Mouse (Mus musculus) hindbrain, embryonic 12.5 days (tissue): ENCODE measurements at regions not wholly inside any gene's neighbourhood (a gene's known extent, or its start where the extent isn't known, plus 50 kb on each side); places are given as distances from the start of the nearest gene placed in this dataset.

Experiments used
- ATAC-seq: fragments of 200-750 bp; cut with Nextera tagmentation; 2 replicates; pipeline ENCODE4 v1.8.0; 2017; ENCODE audit warnings: moderate TSS enrichment; ENCODE audit not compliant: low FRiP score
- H3K27ac ChIP-seq: fragments of 300-500 bp; sonication (generic); 2 replicates; pipeline ENCODE4 v1.5.1; 2016; ENCODE audit warnings: mild to moderate bottlenecking
- H3K27me3 ChIP-seq: fragments of 300-500 bp; sonication (generic); 2 replicates; pipeline ENCODE4 v1.6.1; 2016; ENCODE audit warnings: mild to moderate bottlenecking
- H3K36me3 ChIP-seq: fragments of 300-500 bp; sonication (generic); 2 replicates; pipeline ENCODE4 v1.6.1; 2016; ENCODE audit warnings: mild to moderate bottlenecking
- H3K4me1 ChIP-seq: fragments of 300-500 bp; sonication (generic); 2 replicates; pipeline ENCODE4 v1.6.1; 2016
- H3K4me2 ChIP-seq: fragments of 300-500 bp; sonication (generic); replicated peaks from 2 replicates; pipeline ENCODE4 v1.6.1; 2016; ENCODE audit warnings: mild to moderate bottlenecking
- H3K4me3 ChIP-seq: fragments of 300-500 bp; sonication (generic); 2 replicates; pipeline ENCODE4 v1.5.1; 2016; ENCODE audit warnings: mild to moderate bottlenecking
- H3K9ac ChIP-seq: fragments of 300-500 bp; sonication (generic); 2 replicates; pipeline ENCODE4 v1.6.1; 2016; ENCODE audit warnings: mild to moderate bottlenecking, moderate library complexity
- H3K9me3 ChIP-seq: fragments of 300-500 bp; sonication (generic); replicated peaks from 2 replicates; pipeline ENCODE4 v1.6.1; 2016; ENCODE audit warnings: mild to moderate bottlenecking
- WGBS: fragments of 180-500 bp; shearing (Covaris S2); methylation state at CpG from one replicate; pipeline ENCODE4 v1.1.7; 2016; 5-methylcytosine and 5-hydroxymethylcytosine counted together

GRCm38 (mm10) chr14:28714598-28714997 is 210.0 kb downstream of the Wnt5a start:
- H3K36me3 ChIP-seq: no peaks in the 10 kb centered on the region
- no peaks in the 10 kb centered on the region for H3K4me1 ChIP-seq
- H3K9me3 ChIP-seq: no peaks in the 10 kb centered on the region
- H3K4me3 ChIP-seq: no peak overlapping the region
- WGBS: 60% methylated on average over 10 of the region's 10 CpGs
- H3K4me2 ChIP-seq: no peak overlapping the region
- H3K9ac ChIP-seq: no peak overlapping the region
- H3K27ac ChIP-seq: no peak overlapping the region
- no peaks in the 10 kb centered on the region for H3K27me3 ChIP-seq
- ATAC-seq: no peak

GRCm38 (mm10) chr14:28720545-28720944 is 216.0 kb downstream of the Wnt5a start:
- no peak for ATAC-seq
- H3K9ac ChIP-seq: no peak overlapping the region
- no peaks in the 10 kb centered on the region for H3K27me3 ChIP-seq
- no peaks in the 10 kb centered on the region for H3K36me3 ChIP-seq
- H3K4me3 ChIP-seq: no peak overlapping the region
- H3K4me1 ChIP-seq: no peaks in the 10 kb centered on the region
- H3K27ac ChIP-seq: no peak overlapping the region
- WGBS: 96% methylated on average over 3 of the region's 3 CpGs
- no peak overlapping the region for H3K4me2 ChIP-seq
- H3K9me3 ChIP-seq: no peaks in the 10 kb centered on the region

GRCm38 (mm10) chr14:28725666-28726065 is 221.1 kb downstream of the Wnt5a start:
- ATAC-seq: no peak
- Histone ChIP-seq H3K9me3 (no peaks in the 10 kb centered on the region), H3K36me3 (no peaks in the 10 kb centered on the region), H3K4me1 (no peaks in the 10 kb centered on the region), H3K27ac (no peak overlapping the region), H3K4me2 (no peak overlapping the region), H3K27me3 (no peaks in the 10 kb centered on the region), H3K4me3 (no peak overlapping the region), H3K9ac (no peak overlapping the region)
- WGBS: 78% methylated on average over 4 of the region's 4 CpGs

- H3K27ac ChIP-seq: no peak overlapping the region
- H3K4me1 ChIP-seq: no peaks in the 10 kb centered on the region
- no peak overlapping the region for H3K4me3 ChIP-seq
- H3K4me2 ChIP-seq: no peak overlapping the region
- no peak for ATAC-seq
- 76% methylated on average over 5 of the region's 5 CpGs for WGBS
- H3K9ac ChIP-seq: no peak overlapping the region
- no peaks in the 10 kb centered on the region for H3K9me3 ChIP-seq
- H3K27me3 ChIP-seq: no peaks in the 10 kb centered on the region
- no peaks in the 10 kb centered on the region for H3K36me3 ChIP-seq
Measured at GRCm38 (mm10) chr14:28733496-28733895, 228.9 kb downstream of the Wnt5a start.

GRCm38 (mm10) chr14:28735446-28735845 is 230.9 kb downstream of the Wnt5a start:
- no peak overlapping the region for H3K9ac ChIP-seq
- no peak overlapping the region for H3K4me2 ChIP-seq
- H3K27me3 ChIP-seq: no peaks in the 10 kb centered on the region
- no peak overlapping the region for H3K4me3 ChIP-seq
- H3K27ac ChIP-seq: no peak overlapping the region
- H3K36me3 ChIP-seq: no peaks in the 10 kb centered on the region
- ATAC-seq: no peak
- no peaks in the 10 kb centered on the region for H3K9me3 ChIP-seq
- 91% methylated on average over 5 of the region's 5 CpGs for WGBS
- H3K4me1 ChIP-seq: 0 out of 2 replicates have a peak, but pooled peaks cover 3% of the 10 kb centered on the region

GRCm38 (mm10) chr14:28740076-28740475 is 235.5 kb downstream of the Wnt5a start:
- Histone ChIP-seq H3K36me3 (no peaks in the 10 kb centered on the region), H3K27me3 (no peaks in the 10 kb centered on the region), H3K27ac (no peak overlapping the region), H3K9me3 (no peaks in the 10 kb centered on the region), H3K4me3 (no peak overlapping the region), H3K4me2 (no peak overlapping the region), H3K9ac (no peak overlapping the region), H3K4me1 (0 out of 2 replicates have a peak, but pooled peaks cover 3% of the 10 kb centered on the region)
- no peak for ATAC-seq
- 95% methylated on average over 1 of the region's 1 CpGs for WGBS

- Histone ChIP-seq H3K4me3 (no peak overlapping the region), H3K27ac (no peak overlapping the region), H3K4me2 (no peak overlapping the region), H3K27me3 (no peaks in the 10 kb centered on the region), H3K9ac (no peak overlapping the region), H3K9me3 (no peaks in the 10 kb centered on the region), H3K36me3 (no peaks in the 10 kb centered on the region), H3K4me1 (0 out of 2 replicates have a peak, but pooled peaks cover 3% of the 10 kb centered on the region)
- no peak for ATAC-seq
- 84% methylated on average over 2 of the region's 2 CpGs for WGBS
Measured at GRCm38 (mm10) chr14:28741418-28741817, 236.9 kb downstream of the Wnt5a start.

GRCm38 (mm10) chr14:28743673-28744072 is 239.1 kb downstream of the Wnt5a start:
- 0 out of 2 replicates have a peak, but pooled peaks cover 3% of the 10 kb centered on the region for H3K4me1 ChIP-seq
- no peak for ATAC-seq
- no peak overlapping the region for H3K27ac ChIP-seq
- H3K4me3 ChIP-seq: no peak overlapping the region
- no peak overlapping the region for H3K9ac ChIP-seq
- WGBS: 81% methylated on average over 4 of the region's 4 CpGs
- H3K9me3 ChIP-seq: no peaks in the 10 kb centered on the region
- no peak overlapping the region for H3K4me2 ChIP-seq
- H3K36me3 ChIP-seq: no peaks in the 10 kb centered on the region
- H3K27me3 ChIP-seq: no peaks in the 10 kb centered on the region

- Histone ChIP-seq H3K4me1 (no peaks in the 10 kb centered on the region), H3K4me2 (no peak overlapping the region), H3K36me3 (no peaks in the 10 kb centered on the region), H3K9ac (no peak overlapping the region), H3K4me3 (no peak overlapping the region), H3K9me3 (no peaks in the 10 kb centered on the region), H3K27ac (no peak overlapping the region), H3K27me3 (no peaks in the 10 kb centered on the region)
- WGBS: 78% methylated on average over 1 of the region's 1 CpGs
- no peak for ATAC-seq
Measured at GRCm38 (mm10) chr14:28750301-28750700, 245.8 kb downstream of the Wnt5a start.

GRCm38 (mm10) chr14:28765201-28765600 is 252.8 kb upstream of the Lrtm1 start:
- Histone ChIP-seq H3K36me3 (no peaks in the 10 kb centered on the region), H3K27ac (no peak overlapping the region), H3K4me3 (no peak overlapping the region), H3K9ac (no peak overlapping the region), H3K4me2 (no peak overlapping the region), H3K4me1 (no peaks in the 10 kb centered on the region), H3K9me3 (no peaks in the 10 kb centered on the region), H3K27me3 (no peaks in the 10 kb centered on the region)
- ATAC-seq: no peak
- 74% methylated on average over 1 of the region's 1 CpGs for WGBS

- Histone ChIP-seq H3K4me3 (no peak overlapping the region), H3K4me2 (no peak overlapping the region), H3K27me3 (no peaks in the 10 kb centered on the region), H3K27ac (no peak overlapping the region), H3K4me1 (no peaks in the 10 kb centered on the region), H3K9me3 (no peaks in the 10 kb centered on the region), H3K9ac (no peak overlapping the region), H3K36me3 (no peaks in the 10 kb centered on the region)
- ATAC-seq: no peak
- 81% methylated on average over 11 of the region's 11 CpGs for WGBS
Measured at GRCm38 (mm10) chr14:28773068-28773467, 244.9 kb upstream of the Lrtm1 start.

- no peak overlapping the region for H3K9ac ChIP-seq
- H3K9me3 ChIP-seq: no peaks in the 10 kb centered on the region
- WGBS: 90% methylated on average over 1 of the region's 1 CpGs
- H3K27ac ChIP-seq: no peak overlapping the region
- H3K36me3 ChIP-seq: no peaks in the 10 kb centered on the region
- no peak overlapping the region for H3K4me2 ChIP-seq
- no peaks in the 10 kb centered on the region for H3K4me1 ChIP-seq
- no peaks in the 10 kb centered on the region for H3K27me3 ChIP-seq
- no peak for ATAC-seq
- H3K4me3 ChIP-seq: no peak overlapping the region
Measured at GRCm38 (mm10) chr14:28775686-28776085, 242.3 kb upstream of the Lrtm1 start.

- Histone ChIP-seq H3K9me3 (no peaks in the 10 kb centered on the region), H3K4me2 (no peak overlapping the region), H3K27me3 (no peaks in the 10 kb centered on the region), H3K4me3 (no peak overlapping the region), H3K36me3 (no peaks in the 10 kb centered on the region), H3K9ac (no peak overlapping the region), H3K27ac (no peak overlapping the region), H3K4me1 (no peaks in the 10 kb centered on the region)
- 83% methylated on average over 8 of the region's 8 CpGs for WGBS
- ATAC-seq: no peak
Measured at GRCm38 (mm10) chr14:28777791-28778190, 240.2 kb upstream of the Lrtm1 start.
